Mouse (Mus musculus): ENCODE measurements around the gene Pole3. TPM values are rescaled to one million over a fixed set of nuclear protein-coding genes. Genes with fewer than 3 reads are reported as not detected.

Gene Pole3
- polyA plus RNA-seq, 1 experiment = 33.8 TPM

DNA sequence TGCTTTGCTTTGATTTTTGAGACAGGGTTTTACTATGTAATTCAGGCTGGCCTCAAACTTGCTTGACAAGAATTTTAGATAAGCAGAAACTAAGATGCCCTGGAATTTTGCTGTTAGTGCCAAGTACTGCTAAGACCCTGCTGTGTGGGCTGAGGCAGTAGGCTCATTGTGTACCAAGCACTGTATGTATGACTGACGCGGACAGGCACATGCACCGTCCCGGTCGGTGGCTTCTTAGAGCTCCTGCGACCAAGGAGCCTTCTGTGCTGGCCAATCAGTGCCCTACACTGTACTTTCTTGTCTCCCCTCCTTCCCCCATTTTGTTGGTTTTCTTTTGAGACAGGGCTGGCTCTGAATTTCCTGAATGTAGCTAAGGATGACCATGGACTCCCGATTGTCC lies 9.9 kb downstream of the Pole3 start:
- H3K4me1 ChIP-seq (ENCODE audit: control insufficient read depth, insufficient read depth, low read length) = peaks cover 14% of the 10 kb centered on the region
- H3K4me3 ChIP-seq (ENCODE audit: insufficient read depth, low read length) = no peak overlapping the region
- H3K27ac ChIP-seq (ENCODE audit: insufficient read depth, low read depth, low read length) = no peak overlapping the region
- no peak for TF ChIP-seq CTCF (IDR thresholded peaks at IDR 0.05; ENCODE audit: low read depth, low read length)
- TF ChIP-seq POLR2A (IDR thresholded peaks at IDR 0.05; ENCODE audit: borderline replicate concordance, low read depth, low read length) = no peak

- Histone ChIP-seq H3K27ac (ENCODE audit: insufficient read depth, low read depth, low read length) (no peak overlapping the region), H3K4me1 (ENCODE audit: control insufficient read depth, insufficient read depth, low read length) (peaks cover 14% of the 10 kb centered on the region), H3K4me3 (ENCODE audit: insufficient read depth, low read length) (no peak overlapping the region)
- TF ChIP-seq CTCF (IDR thresholded peaks at IDR 0.05; ENCODE audit: low read depth, low read length) = no peak
- TF ChIP-seq POLR2A (IDR thresholded peaks at IDR 0.05; ENCODE audit: borderline replicate concordance, low read depth, low read length) = no peak
Measured at GRCm38 (mm10) chr4:62513998-62514506, 10.8 kb downstream of the Pole3 start.

DNA sequence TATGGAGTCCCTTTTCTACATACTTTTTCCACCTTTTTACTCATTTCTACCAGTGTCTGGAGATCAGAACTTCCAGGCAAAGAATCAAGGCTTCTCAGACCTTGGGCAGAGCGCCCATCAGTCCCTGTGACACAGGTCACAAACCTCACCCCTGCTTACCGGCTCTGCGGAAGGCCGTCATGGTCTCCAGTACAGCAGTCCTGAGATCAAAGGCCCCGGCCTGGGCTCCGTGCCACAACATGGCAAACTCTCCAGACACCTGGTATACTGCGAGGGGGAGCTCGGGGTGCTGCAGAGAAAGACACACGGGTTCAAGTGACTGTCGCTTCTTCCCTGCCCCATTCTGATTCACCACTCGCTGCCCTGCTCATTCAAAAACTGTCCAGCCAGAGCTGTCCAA lies 14.9 kb downstream of the Pole3 start:
- Histone ChIP-seq H3K4me1 (ENCODE audit: control insufficient read depth, insufficient read depth, low read length) (no peaks in the 10 kb centered on the region), H3K4me3 (ENCODE audit: insufficient read depth, low read length) (no peak overlapping the region), H3K27ac (ENCODE audit: insufficient read depth, low read depth, low read length) (no peak overlapping the region)
- TF ChIP-seq CTCF (IDR thresholded peaks at IDR 0.05; ENCODE audit: low read depth, low read length) (no peak), POLR2A (IDR thresholded peaks at IDR 0.05; ENCODE audit: borderline replicate concordance, low read depth, low read length) (no peak)

DNA sequence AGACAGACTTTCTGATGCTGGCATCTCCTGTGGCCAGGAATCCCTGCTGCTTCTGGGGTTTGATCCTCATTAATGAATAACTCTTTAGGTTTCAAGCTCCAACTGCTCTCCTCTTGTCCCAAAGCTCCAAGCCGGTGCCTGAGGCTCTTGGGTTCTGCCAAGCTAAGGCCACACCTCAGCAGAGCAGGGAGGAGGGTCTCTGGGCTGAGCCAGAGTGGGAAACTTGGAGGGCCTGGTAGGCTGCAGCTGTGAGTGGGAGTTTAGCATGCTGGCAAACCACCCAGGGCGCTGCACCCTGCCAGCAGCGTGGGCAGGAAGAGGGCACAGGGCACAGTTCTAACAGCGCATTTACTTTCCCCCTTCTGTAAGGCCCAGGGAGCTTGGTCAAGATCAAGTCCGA lies 16.0 kb downstream of the Pole3 start:
- Histone ChIP-seq H3K27ac (ENCODE audit: insufficient read depth, low read depth, low read length) (no peak overlapping the region), H3K4me3 (ENCODE audit: insufficient read depth, low read length) (no peak overlapping the region), H3K4me1 (ENCODE audit: control insufficient read depth, insufficient read depth, low read length) (no peaks in the 10 kb centered on the region)
- TF ChIP-seq CTCF (IDR thresholded peaks at IDR 0.05; ENCODE audit: low read depth, low read length) (no peak), POLR2A (IDR thresholded peaks at IDR 0.05; ENCODE audit: borderline replicate concordance, low read depth, low read length) (no peak)

- no peak overlapping the region for H3K27ac ChIP-seq (ENCODE audit: insufficient read depth, low read depth, low read length)
Measured at GRCm38 (mm10) chr4:62506798-62507197, 18.1 kb downstream of the Pole3 start.

DNA sequence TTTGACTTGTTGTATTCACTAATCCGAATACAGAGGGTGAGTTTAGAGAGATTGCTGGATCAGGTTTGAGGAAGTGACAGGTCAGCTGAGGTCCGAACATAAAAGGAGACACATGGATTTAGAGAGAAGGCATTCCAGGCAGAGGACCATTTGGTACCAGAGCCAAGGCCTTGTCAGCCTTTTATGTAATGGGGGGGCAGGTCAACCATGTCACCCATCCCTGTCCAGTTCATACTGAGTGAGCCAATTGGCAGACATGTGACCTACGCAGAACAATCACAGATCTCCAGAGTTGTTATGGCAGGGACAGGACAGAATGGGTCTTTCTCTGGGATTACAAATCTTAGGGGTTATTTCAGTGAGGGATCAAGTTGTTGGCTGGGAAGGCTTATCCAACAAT lies 18.9 kb downstream of the Pole3 start:
- no peak overlapping the region for H3K4me3 ChIP-seq (ENCODE audit: insufficient read depth, low read length)
- H3K4me1 ChIP-seq (ENCODE audit: control insufficient read depth, insufficient read depth, low read length) = 0 out of 2 replicates have a peak, but pooled peaks cover 4% of the 10 kb centered on the region
- H3K27ac ChIP-seq (ENCODE audit: insufficient read depth, low read depth, low read length) = no peak overlapping the region
- TF ChIP-seq CTCF (IDR thresholded peaks at IDR 0.05; ENCODE audit: low read depth, low read length) (no peak), POLR2A (IDR thresholded peaks at IDR 0.05; ENCODE audit: borderline replicate concordance, low read depth, low read length) (no peak)

More at GRCm38 (mm10) chr4:62506798-62507197, 18.1 kb downstream of the Pole3 start:
- H3K4me1 ChIP-seq (ENCODE audit: control insufficient read depth, insufficient read depth, low read length) = 0 out of 2 replicates have a peak, but pooled peaks cover 2% of the 10 kb centered on the region
- no peak overlapping the region for H3K4me3 ChIP-seq (ENCODE audit: insufficient read depth, low read length)
- TF ChIP-seq CTCF (IDR thresholded peaks at IDR 0.05; ENCODE audit: low read depth, low read length) (no peak), POLR2A (IDR thresholded peaks at IDR 0.05; ENCODE audit: borderline replicate concordance, low read depth, low read length) (no peak)

DNA sequence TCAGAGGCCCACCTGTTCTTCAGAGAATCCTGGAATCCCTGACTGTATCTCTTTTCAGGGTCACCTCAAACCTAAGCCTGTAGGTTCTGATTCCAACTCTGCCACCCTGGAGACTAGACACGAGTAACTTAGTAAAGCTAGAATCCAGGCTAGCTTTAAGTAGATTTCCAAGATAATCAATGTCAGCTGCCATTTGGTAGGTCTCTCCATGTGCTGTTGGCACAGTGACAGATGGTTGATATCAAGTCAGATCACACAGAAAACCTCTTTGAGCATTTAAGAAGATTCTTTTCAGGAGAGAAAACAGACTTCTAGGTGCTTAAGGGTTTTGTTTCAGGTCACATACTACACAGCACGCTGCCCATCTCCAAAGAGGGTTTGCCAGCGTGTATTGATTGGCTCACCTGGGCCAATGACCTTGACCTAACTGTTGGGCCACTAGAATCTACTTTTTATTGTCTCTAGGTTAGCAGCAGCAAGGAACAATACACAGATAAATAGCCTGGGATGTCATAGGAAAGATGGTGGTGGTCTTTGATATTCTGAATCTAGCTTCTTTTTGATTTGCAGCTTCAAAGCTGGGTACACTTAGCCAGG lies 21.4 kb downstream of the Pole3 start, which contains the start of gene Hdhd3:
Gene Hdhd3, minus strand, starts transcription at position 94 of the 597 bp plus-strand sequence.
- TF ChIP-seq POLR2A (IDR thresholded peaks at IDR 0.05; ENCODE audit: borderline replicate concordance, low read depth, low read length) (no peak), CTCF (IDR thresholded peaks at IDR 0.05; ENCODE audit: low read depth, low read length) (no peak)
- Histone ChIP-seq H3K4me1 (ENCODE audit: control insufficient read depth, insufficient read depth, low read length) (0 out of 2 replicates have a peak, but pooled peaks cover 4% of the 10 kb centered on the region), H3K4me3 (ENCODE audit: insufficient read depth, low read length) (peak within 1 kb of the TSS; percentile 79), H3K27ac (ENCODE audit: insufficient read depth, low read depth, low read length) (no peak within 1 kb of the TSS)

DNA sequence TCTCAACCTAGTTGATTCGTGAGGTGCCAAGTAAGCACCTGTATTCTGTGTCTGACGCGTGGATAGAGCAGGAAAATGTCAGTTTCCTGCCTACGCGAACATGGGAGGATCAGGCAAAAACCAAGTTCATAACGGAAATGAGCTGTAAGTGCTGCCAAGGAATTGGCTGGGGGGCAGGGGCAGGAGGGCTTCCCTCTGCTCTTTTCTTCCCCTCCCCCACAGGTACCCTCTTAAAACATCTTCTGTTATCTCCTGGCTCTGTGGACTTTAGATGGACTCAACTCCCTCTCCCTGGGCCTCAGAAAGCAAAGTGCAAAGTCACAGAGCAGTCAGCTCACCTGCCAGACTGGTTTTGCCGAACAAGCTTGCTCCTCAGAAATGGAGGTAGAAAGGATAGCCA lies 21.9 kb downstream of the Pole3 start:
- no peak overlapping the region for H3K4me3 ChIP-seq (ENCODE audit: insufficient read depth, low read length)
- no peak for TF ChIP-seq POLR2A (IDR thresholded peaks at IDR 0.05; ENCODE audit: borderline replicate concordance, low read depth, low read length)
- no peak for TF ChIP-seq CTCF (IDR thresholded peaks at IDR 0.05; ENCODE audit: low read depth, low read length)
- H3K4me1 ChIP-seq (ENCODE audit: control insufficient read depth, insufficient read depth, low read length) = 0 out of 2 replicates have a peak, but pooled peaks cover 4% of the 10 kb centered on the region
- H3K27ac ChIP-seq (ENCODE audit: insufficient read depth, low read depth, low read length) = no peak overlapping the region

DNA sequence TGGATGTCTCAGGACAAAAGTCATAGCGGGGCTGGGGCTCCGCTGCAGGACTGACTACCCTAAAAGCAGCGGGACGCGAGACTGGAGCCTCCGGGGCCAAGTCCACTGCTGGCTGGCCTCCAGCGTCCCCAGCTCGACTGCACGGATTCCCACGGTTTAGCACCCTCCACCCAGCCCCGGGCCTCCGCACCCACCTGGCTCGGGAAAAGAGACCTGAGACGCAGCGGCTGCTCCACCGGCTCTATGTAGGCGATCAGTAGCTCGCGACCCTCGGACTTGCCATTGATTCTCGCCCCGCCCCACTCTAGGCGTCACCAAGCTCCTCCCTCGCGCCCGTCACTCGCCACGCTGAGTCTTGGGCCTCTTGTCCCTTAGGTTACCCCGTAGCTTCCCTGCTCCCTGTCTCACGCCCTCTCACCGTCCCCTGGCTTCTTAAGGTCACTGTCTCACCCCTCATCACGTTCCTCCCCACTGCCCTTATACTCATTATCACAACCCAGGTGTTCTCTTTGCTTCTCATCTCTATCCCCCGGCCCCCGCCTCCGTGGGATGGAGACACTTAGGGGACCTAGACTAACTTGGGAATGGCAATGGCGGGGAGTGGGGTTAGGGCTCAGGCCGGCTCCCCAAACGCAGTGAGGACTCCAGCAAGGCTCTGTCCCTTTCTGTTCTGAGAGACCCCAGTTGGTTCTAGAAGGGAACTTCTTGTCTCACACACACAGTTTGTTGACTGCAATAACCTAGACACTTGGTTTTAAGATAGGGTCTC lies 22.7 kb downstream of the Pole3 start:
- Histone ChIP-seq H3K27ac (ENCODE audit: insufficient read depth, low read depth, low read length) (no peak overlapping the region), H3K4me3 (ENCODE audit: insufficient read depth, low read length) (peak overlapping the region; percentile 79), H3K4me1 (ENCODE audit: control insufficient read depth, insufficient read depth, low read length) (0 out of 2 replicates have a peak, but pooled peaks cover 4% of the 10 kb centered on the region)
- TF ChIP-seq CTCF (IDR thresholded peaks at IDR 0.05; ENCODE audit: low read depth, low read length) (no peak), POLR2A (IDR thresholded peaks at IDR 0.05; ENCODE audit: borderline replicate concordance, low read depth, low read length) (0 out of 2 replicates have a peak, but pooled peaks have one; percentile 35)

- H3K4me1 ChIP-seq (ENCODE audit: control insufficient read depth, insufficient read depth, low read length) = 0 out of 2 replicates have a peak, but pooled peaks cover 6% of the 10 kb centered on the region
- no peak overlapping the region for H3K27ac ChIP-seq (ENCODE audit: insufficient read depth, low read depth, low read length)
- peak overlapping the region; percentile 79 for H3K4me3 ChIP-seq (ENCODE audit: insufficient read depth, low read length)
- TF ChIP-seq POLR2A (IDR thresholded peaks at IDR 0.05; ENCODE audit: borderline replicate concordance, low read depth, low read length) (no peak), CTCF (IDR thresholded peaks at IDR 0.05; ENCODE audit: low read depth, low read length) (no peak)
Measured at GRCm38 (mm10) chr4:62501534-62501933, 23.3 kb downstream of the Pole3 start.

Measured in bone marrow macrophage, adult 2 months (primary cell).